Mouse (Mus musculus): ENCODE results near the gene Parp1. TPM values are rescaled to one million over a fixed set of nuclear protein-coding genes. Genes with fewer than 3 reads are reported as not detected.
"Not testable (repeated sequence)": the region's sequence is repeated elsewhere in the genome, so short reads cannot be mapped to it uniquely, and the experiment has no call there.

The Parp1 gene
- total RNA-seq, 2 experiments from 2014 or later, result 57.0 to 64.2 TPM

- no peak for DNase-seq (ENCODE audit: low spot score)
Measured at GRCm38 (mm10) chr1:180623911-180624310, 55.2 kb downstream of the Parp1 start.

GRCm38 (mm10) chr1:180626141-180626540 lies 57.4 kb downstream of the Parp1 start:
- DNase-seq (ENCODE audit: low spot score), result peak; percentile 50

GRCm38 (mm10) chr1:180637796-180638195 lies 69.1 kb downstream of the Parp1 start:
- DNase-seq (ENCODE audit: low spot score), result not testable (repeated sequence)

GRCm38 (mm10) chr1:180639416-180640401 lies 71.0 kb downstream of the Parp1 start:
- DNase-seq (ENCODE audit: low spot score), result no peak

- DNase-seq (ENCODE audit: low spot score), result peak; percentile 18
Measured at GRCm38 (mm10) chr1:180640605-180641125, 71.9 kb downstream of the Parp1 start.

GRCm38 (mm10) chr1:180641137-180641517 lies 72.4 kb downstream of the Parp1 start, which contains the start of gene Lin9:
Lin9 (plus strand) TSS chr1:180641150.
- peak; percentile 92 for DNase-seq (ENCODE audit: low spot score)

GRCm38 (mm10) chr1:180641518-180642227 lies 72.9 kb downstream of the Parp1 start:
- peak; percentile 6 for DNase-seq (ENCODE audit: low spot score)

GRCm38 (mm10) chr1:180642228-180642564 lies 73.5 kb downstream of the Parp1 start:
- no peak for DNase-seq (ENCODE audit: low spot score)

Small RNA genes within 50 kb of the gene (microRNA-seq; reads per million reads assigned to microRNA genes)
- gene Mir6904, result not detected

Other genes with a start within 250 kb of the Parp1 start
- 10 to 100 TPM; 11.3 to 21.8 TPM for gene Itpkb, start 238.4 kb upstream of the Parp1 start, total RNA-seq (2021)
- under 1 TPM; 0.59 to 0.78 TPM for gene Stum, start 85.4 kb upstream of the Parp1 start, total RNA-seq (2021)
- gene Lin9, start 72.2 kb downstream of the Parp1 start, total RNA-seq (2021), result 1 to 10 TPM; 2.7 to 3.3 TPM
- gene Mixl1, start 128.1 kb downstream of the Parp1 start, total RNA-seq (2021), result not detected
- 10 to 100 TPM; 12.0 to 14.6 TPM for gene Acbd3, start 157.1 kb downstream of the Parp1 start, total RNA-seq (2021)
- gene H3f3a, start 245.0 kb downstream of the Parp1 start, total RNA-seq (2021), result 100 to 1,000 TPM; 285 to 302 TPM

Data from gastrocnemius, adult 18-20 months (tissue).